Mouse (Mus musculus) forebrain, embryonic 14.5 days (tissue): ENCODE results near the gene 4931422A03Rik. TPM values are rescaled to one million over a fixed set of nuclear protein-coding genes. Genes with fewer than 3 reads are reported as not detected.
"Not testable (repeated sequence)": the region's sequence is repeated elsewhere in the genome, so short reads cannot be mapped to it uniquely, and the experiment has no call there.

Experiments
- ATAC-seq: fragments of 200-750 bp; cut with Nextera tagmentation; 2 replicates; pipeline ENCODE4 v1.8.0; 2017; ENCODE audit warnings: mild to moderate bottlenecking, moderate library complexity
- DNase-seq: peaks from one replicate; pipeline ENCODE4 v3.0.0-alpha.2; 2015; ENCODE audit warnings: low spot score
- H3K27ac ChIP-seq: fragments of 300-500 bp; sonication (generic); 2 replicates; pipeline ENCODE4 v1.5.1; 2014; ENCODE audit warnings: low read depth, mild to moderate bottlenecking, control low read depth, low read length, moderate library complexity
- H3K27me3 ChIP-seq: fragments of 300-500 bp; sonication (generic); replicated peaks from 2 replicates; pipeline ENCODE4 v1.6.1; 2014; ENCODE audit warnings: low read length, control low read depth, mixed read lengths; ENCODE audit not compliant: control insufficient read depth, insufficient read depth
- H3K36me3 ChIP-seq: fragments of 300-500 bp; sonication (generic); 2 replicates; pipeline ENCODE4 v1.6.1; 2014; ENCODE audit warnings: low read length, control low read depth; ENCODE audit not compliant: control insufficient read depth, insufficient read depth
- H3K4me1 ChIP-seq: fragments of 300-500 bp; sonication (generic); 2 replicates; pipeline ENCODE4 v1.6.1; 2014; ENCODE audit warnings: antibody characterized with exemption, low read length, control low read depth; ENCODE audit not compliant: control insufficient read depth, insufficient read depth
- H3K4me2 ChIP-seq: fragments of 300-500 bp; sonication (generic); 2 replicates; pipeline ENCODE4 v1.6.1; 2014; ENCODE audit warnings: mild to moderate bottlenecking, control low read depth, low read length
- H3K4me3 ChIP-seq: fragments of 300-500 bp; sonication (generic); 2 replicates; pipeline ENCODE4 v1.5.1; 2014; ENCODE audit warnings: low read depth, low read length, control low read depth
- H3K9ac ChIP-seq: fragments of 300-500 bp; sonication (generic); 2 replicates; pipeline ENCODE4 v1.6.1; 2014; ENCODE audit warnings: mild to moderate bottlenecking, low read length, control low read depth, moderate library complexity
- H3K9me3 ChIP-seq: fragments of 300-500 bp; sonication (generic); replicated peaks from 2 replicates; pipeline ENCODE4 v1.6.1; 2016; ENCODE audit warnings: low read length, control low read depth, mixed read lengths; ENCODE audit not compliant: control insufficient read depth
- WGBS: fragments of 180-500 bp; shearing (Covaris S2); extraction: QIAGEN DNeasy Blood & Tissue Kit; methylation state at CpG from one replicate; pipeline ENCODE4 v1.1.7; 2014; 5-methylcytosine and 5-hydroxymethylcytosine counted together
- polyA plus RNA-seq: library from polyadenylated mRNA; unstranded; fragments of >200 nt; fragmentation: Nextera tagmentation; extraction: Ambion mirVana; gene quantifications from 2 replicates; pipeline ENCODE4 v1.2.1, GENCODE M21; 2014

Gene 4931422A03Rik
- polyA plus RNA-seq, 1 experiment from 2014 or later = 0.67 TPM

- no peaks in the 10 kb centered on the region for H3K36me3 ChIP-seq
- DNase-seq (peak; percentile 68), ATAC-seq (peak; percentile 40; the same call in 1 of the 2 replicates)
- H3K9ac ChIP-seq = no peak overlapping the region
- WGBS = 32% methylated on average over 16 of the region's 16 CpGs
- H3K27me3 ChIP-seq = no peaks in the 10 kb centered on the region
- H3K4me3 ChIP-seq = no peak overlapping the region
- no peaks in the 10 kb centered on the region for H3K9me3 ChIP-seq
- no peak overlapping the region for H3K27ac ChIP-seq
- no peak overlapping the region for H3K4me2 ChIP-seq
- H3K4me1 ChIP-seq = no peaks in the 10 kb centered on the region
Observed at GRCm38 (mm10) chr2:104002711-104003413, 25.3 kb downstream of the 4931422A03Rik start.

- Histone ChIP-seq H3K4me1 (no peaks in the 10 kb centered on the region), H3K27me3 (no peaks in the 10 kb centered on the region), H3K36me3 (no peaks in the 10 kb centered on the region), H3K9me3 (no peaks in the 10 kb centered on the region), H3K4me3 (no peak overlapping the region), H3K9ac (no peak overlapping the region), H3K27ac (no peak overlapping the region), H3K4me2 (no peak overlapping the region)
- no peak for ATAC-seq
- no peak for DNase-seq
- WGBS = 79% methylated on average over 4 of the region's 4 CpGs
Observed at GRCm38 (mm10) chr2:104001861-104002260, 26.3 kb downstream of the 4931422A03Rik start.

GRCm38 (mm10) chr2:104001076-104001475, 27.1 kb downstream of the 4931422A03Rik start:
- 19% methylated on average over 2 of the region's 2 CpGs for WGBS
- ATAC-seq (no peak), DNase-seq (peak; percentile 42)

GRCm38 (mm10) chr2:103992618-103993332, 35.4 kb downstream of the 4931422A03Rik start:
- H3K4me2 ChIP-seq = peak overlapping the region; percentile 16; the same call in 1 of the 2 replicates
- no peak overlapping the region; the same call in 1 of the 2 replicates for H3K9ac ChIP-seq
- no peak for ATAC-seq

More at GRCm38 (mm10) chr2:104001076-104001475, 27.1 kb downstream of the 4931422A03Rik start:
- Histone ChIP-seq H3K4me3 (no peak overlapping the region), H3K4me2 (no peak overlapping the region), H3K27me3 (no peaks in the 10 kb centered on the region), H3K9ac (no peak overlapping the region), H3K9me3 (no peaks in the 10 kb centered on the region), H3K27ac (no peak overlapping the region), H3K36me3 (no peaks in the 10 kb centered on the region), H3K4me1 (no peaks in the 10 kb centered on the region)

GRCm38 (mm10) chr2:103992162-103992561, 36.0 kb downstream of the 4931422A03Rik start:
- Histone ChIP-seq H3K4me1 (peaks cover 3% of the 10 kb centered on the region; the same call in 1 of the 2 replicates), H3K36me3 (no peaks in the 10 kb centered on the region), H3K27me3 (peaks cover 5% of the 10 kb centered on the region; the same call in 1 of the 2 replicates), H3K4me2 (0 out of 2 replicates have a peak overlapping the region, but pooled peaks have one; percentile 16), H3K9me3 (no peaks in the 10 kb centered on the region), H3K9ac (no peak overlapping the region; the same call in 1 of the 2 replicates), H3K27ac (no peak overlapping the region), H3K4me3 (no peak overlapping the region)
- 67% methylated on average over 9 of the region's 9 CpGs for WGBS
- ATAC-seq (no peak), DNase-seq (no peak)

More at GRCm38 (mm10) chr2:103992618-103993332, 35.4 kb downstream of the 4931422A03Rik start:
- Histone ChIP-seq H3K9me3 (no peaks in the 10 kb centered on the region), H3K4me1 (peaks cover 3% of the 10 kb centered on the region; the same call in 1 of the 2 replicates), H3K36me3 (no peaks in the 10 kb centered on the region), H3K27me3 (peaks cover 5% of the 10 kb centered on the region; the same call in 1 of the 2 replicates), H3K4me3 (no peak overlapping the region), H3K27ac (0 out of 2 replicates have a peak overlapping the region, but pooled peaks have one; percentile 9)
- WGBS = 16% methylated on average over 17 of the region's 17 CpGs
- DNase-seq = peak; percentile 49

GRCm38 (mm10) chr2:103991303-103991702, 36.9 kb downstream of the 4931422A03Rik start:
- DNase-seq = no peak
- peaks cover 3% of the 10 kb centered on the region; the same call in 1 of the 2 replicates for H3K4me1 ChIP-seq
- H3K4me2 ChIP-seq = no peak overlapping the region
- no peaks in the 10 kb centered on the region for H3K9me3 ChIP-seq
- ATAC-seq = no peak
- no peak overlapping the region for H3K9ac ChIP-seq
- H3K4me3 ChIP-seq = no peak overlapping the region
- no peaks in the 10 kb centered on the region for H3K36me3 ChIP-seq
- peaks cover 5% of the 10 kb centered on the region; the same call in 1 of the 2 replicates for H3K27me3 ChIP-seq
- H3K27ac ChIP-seq = no peak overlapping the region

- H3K36me3 ChIP-seq = no peaks in the 10 kb centered on the region
- peaks cover 3% of the 10 kb centered on the region; the same call in 1 of the 2 replicates for H3K4me1 ChIP-seq
- H3K4me3 ChIP-seq = no peak overlapping the region
- no peak overlapping the region for H3K4me2 ChIP-seq
- 91% methylated on average over 6 of the region's 6 CpGs for WGBS
- H3K9me3 ChIP-seq = no peaks in the 10 kb centered on the region
- ATAC-seq (no peak), DNase-seq (no peak)
- no peak overlapping the region for H3K9ac ChIP-seq
- H3K27ac ChIP-seq = no peak overlapping the region
- H3K27me3 ChIP-seq = peaks cover 5% of the 10 kb centered on the region; the same call in 1 of the 2 replicates
Observed at GRCm38 (mm10) chr2:103989724-103990123, 38.4 kb downstream of the 4931422A03Rik start.

- not testable (repeated sequence) for H3K4me3 ChIP-seq, ATAC-seq, H3K36me3 ChIP-seq, H3K27me3 ChIP-seq, H3K4me1 ChIP-seq, DNase-seq, H3K27ac ChIP-seq, H3K4me2 ChIP-seq, H3K9ac ChIP-seq, H3K9me3 ChIP-seq
- WGBS = 80% methylated on average over 6 of the region's 8 CpGs
Observed at GRCm38 (mm10) chr2:103987595-103987994, 40.6 kb downstream of the 4931422A03Rik start.
